Mouse (Mus musculus): ENCODE data around the gene Crip1.
A peak's percentile ranks its signal among the peaks of the same experiment; 100 is the strongest.

Crip1 gene

DNA sequence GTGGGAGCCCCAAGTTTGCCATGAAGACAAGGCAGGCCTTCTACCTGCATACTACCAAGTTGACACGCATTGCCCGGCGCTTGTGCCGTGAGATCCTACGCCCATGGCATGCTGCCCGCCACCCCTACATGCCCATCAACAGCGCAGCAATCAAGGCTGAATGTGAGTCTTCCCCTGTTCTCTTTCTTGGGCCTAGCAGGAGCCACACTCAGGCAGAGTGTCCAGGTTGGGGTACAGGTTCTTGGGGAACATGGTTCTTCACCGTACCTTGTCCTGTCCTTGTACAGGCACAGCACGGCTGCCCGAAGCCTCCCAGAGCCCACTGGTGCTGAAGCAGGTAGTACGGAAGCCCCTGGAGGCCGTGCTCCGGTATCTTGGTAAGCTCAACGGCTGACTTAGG, 14.5 kb upstream of the Crip1 start:
- no peak for DNase-seq (ENCODE audit: low spot score)

DNA sequence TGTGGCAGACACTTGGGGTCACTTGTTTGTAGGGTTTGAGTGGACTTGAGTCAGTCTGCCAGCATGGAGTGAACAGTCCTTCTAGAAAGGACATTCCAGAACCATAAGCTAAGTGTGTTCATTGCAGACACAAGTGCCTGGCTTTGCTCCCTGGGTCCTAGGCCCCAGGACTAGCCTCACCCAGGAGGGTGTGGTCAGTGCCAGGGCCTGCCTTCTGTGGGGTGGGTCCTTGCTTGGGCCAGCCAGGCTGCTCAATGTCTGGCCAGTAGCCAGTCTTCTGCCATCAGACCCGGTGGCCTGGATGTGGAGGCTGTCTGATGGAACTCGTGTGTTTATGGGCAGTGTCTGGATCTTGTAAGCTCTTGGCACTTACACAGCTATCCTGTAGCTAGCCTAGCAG, 13.5 kb upstream of the Crip1 start:
- DNase-seq (ENCODE audit: low spot score), result no peak

DNA sequence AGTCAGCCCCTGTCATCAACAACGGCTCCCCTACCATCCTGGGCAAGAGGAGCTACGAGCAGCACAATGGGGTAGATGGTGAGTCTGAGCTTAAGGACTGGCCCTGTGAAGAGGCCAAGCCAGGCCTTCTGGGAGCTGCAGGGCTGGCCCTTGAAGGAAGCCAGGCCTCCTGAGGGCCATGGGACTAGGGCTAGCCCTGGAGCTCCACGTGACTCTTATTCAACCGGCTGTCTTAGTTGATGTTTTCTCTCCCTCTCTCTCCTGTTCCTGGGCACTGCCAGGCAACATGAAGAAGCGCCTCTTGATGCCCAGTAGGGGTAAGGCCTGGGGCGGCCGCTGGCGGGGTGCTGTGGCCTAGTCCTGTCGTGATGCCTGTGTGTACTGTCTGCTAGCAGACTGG, 12.9 kb upstream of the Crip1 start:
- DNase-seq (ENCODE audit: low spot score), result no peak

DNA sequence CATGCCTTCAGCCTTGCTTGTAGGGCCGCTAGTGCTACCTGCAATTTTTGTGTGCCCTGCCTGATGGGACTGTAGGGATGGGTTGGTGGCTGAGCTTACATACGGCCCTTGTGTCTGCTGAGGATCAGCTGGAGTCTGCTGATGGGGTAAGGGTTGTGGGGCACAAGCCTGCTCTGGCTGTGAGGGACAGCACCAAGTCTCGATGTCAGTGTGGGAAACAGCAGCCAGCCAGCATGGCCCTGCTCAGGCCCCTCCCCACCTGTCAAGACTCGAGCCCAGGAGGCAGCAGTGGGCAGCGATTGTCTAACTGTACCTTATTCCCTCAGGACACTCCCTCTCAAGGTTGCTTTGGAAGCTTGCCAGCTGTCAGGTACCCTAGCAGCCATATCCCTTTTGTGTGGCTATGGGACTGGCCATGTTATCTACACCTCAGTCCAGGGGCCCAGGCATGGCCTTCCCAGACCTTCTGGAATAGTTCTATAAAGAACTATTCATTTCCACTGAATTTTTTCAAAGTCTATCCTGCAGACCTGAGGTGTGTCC, 12.2 kb upstream of the Crip1 start:
- DNase-seq (ENCODE audit: low spot score), result no peak

DNA sequence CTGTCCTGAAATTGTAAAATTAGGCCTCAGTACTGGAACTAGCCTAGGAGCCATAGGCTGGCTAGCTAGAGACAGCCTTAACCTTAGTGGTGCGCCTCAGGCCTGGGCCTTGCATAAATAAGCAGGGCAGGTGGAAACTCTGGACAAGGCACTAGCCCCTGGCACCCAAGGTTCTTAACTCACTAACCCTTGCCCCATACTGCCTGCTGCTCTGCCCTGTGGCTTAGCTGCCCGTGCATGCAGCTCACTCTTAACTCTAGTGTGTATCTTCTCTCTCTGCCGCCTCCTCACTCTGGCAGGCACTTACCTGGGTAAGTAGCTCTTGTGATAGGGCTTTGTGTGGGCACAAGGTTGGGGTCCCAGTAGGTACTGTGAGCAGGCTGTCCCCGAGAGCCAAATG, 11.6 kb upstream of the Crip1 start:
- DNase-seq (ENCODE audit: low spot score), result no peak

DNA sequence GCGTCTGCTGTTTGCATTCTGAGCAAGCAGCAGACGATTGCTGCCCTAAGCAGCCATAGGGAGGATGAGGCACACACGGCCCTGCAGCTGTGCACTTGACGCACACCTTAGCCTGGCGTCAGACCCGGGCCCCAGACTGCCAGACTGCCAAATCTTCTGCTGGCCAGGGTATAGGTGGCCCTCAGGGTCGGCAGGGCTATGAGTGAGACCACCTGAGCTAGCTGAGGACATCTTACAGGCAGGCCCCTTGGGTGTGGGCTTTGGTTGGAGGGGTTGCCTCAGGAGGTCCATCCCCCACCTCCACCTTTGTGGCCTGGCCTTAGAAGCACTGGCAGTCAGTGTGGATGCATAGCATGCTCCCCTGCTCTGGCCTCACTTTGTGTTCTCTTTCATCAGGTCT, 10.7 kb upstream of the Crip1 start:
- no peak for DNase-seq (ENCODE audit: low spot score)

DNA sequence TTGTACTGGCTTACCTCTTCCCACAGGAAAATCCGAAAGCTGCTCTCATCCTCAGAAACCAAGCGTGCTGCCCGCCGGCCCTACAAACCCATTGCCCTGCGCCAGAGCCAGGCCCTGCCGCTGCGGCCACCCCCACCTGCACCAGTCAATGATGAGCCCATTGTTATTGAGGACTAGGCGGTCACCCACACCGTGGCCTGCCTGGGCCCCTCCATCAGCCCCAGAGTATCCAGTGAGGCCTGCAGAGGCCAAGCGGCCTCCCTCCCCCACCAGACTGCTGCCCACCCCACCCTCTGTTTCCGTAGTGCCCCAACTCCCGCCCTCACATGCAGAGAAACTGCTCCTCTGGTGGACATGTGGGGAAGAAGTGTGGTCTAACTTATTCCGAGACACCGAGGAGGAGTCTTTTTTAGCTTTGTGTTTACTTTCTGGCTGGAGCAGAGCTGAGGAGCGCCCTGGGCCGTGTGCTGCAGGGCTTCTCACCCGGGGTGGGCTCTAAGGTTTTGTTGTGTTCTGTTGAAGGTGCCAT, 9.6 kb upstream of the Crip1 start:
- DNase-seq (ENCODE audit: low spot score), result no peak

DNA sequence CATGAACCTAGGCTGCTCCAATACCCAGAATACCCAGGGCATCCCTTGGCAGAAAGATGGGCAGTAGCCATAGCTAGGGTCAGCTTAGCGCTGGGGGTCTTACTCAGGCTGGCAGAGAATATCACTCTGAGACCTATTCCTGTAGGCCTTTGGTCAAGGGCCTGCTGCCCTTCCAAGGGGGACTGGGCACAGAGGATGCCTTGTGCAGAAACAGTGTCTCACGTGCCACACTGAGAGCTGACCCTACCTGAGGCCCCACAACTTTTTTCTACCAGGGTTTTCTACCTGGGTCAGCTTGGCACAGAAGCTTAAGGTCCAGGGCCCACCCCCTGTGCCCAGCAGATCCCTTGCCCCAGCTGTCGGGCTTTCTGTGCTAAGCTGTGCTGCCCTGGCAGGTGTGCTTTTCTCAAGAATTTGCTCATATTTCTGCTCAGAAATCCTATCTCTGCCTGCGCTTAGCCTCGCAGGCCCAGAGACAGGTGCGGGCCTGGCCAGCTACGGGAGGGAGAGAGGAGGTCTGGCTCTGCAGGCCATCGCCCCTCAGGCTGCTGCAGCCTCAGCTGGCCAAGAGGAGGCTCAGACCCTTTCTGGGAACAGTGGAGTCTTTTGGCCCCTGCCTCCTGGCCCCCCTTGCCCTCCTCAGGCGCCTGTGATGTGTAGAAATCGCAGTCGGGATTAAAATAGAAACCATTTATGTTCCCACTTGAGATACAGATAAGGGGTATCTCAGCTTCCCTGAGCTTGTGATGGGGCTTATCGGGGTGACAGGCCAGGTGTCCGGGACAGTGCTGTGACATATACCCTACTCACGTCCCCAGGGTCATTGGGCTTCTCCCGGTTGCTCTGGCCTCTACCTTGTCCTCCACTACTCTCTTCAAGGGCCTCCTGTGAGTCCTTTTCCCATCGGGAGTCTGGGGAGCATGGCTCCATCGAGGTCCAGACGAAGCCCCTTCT, 8.6 kb upstream of the Crip1 start:
- DNase-seq (ENCODE audit: low spot score), result no peak

DNA sequence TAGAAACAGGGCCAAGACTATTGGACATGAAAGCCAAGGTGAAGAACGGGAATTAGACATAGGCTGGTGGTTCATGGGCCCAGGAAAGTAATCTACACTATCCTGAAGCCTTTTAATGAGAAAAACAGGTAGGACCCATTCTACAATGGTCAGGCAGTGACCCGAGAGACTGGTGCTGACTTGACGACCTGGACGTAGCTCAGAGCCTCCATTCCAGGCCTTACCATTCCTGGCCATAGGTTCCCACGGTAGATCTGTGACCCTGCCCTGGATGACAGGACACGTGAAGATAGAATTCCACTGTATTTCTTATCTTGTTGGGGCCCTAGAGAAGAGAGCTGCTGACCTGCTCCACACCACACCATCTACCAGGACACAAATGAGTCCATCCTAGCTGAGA, 7.8 kb upstream of the Crip1 start:
- DNase-seq (ENCODE audit: low spot score), result no peak

DNA sequence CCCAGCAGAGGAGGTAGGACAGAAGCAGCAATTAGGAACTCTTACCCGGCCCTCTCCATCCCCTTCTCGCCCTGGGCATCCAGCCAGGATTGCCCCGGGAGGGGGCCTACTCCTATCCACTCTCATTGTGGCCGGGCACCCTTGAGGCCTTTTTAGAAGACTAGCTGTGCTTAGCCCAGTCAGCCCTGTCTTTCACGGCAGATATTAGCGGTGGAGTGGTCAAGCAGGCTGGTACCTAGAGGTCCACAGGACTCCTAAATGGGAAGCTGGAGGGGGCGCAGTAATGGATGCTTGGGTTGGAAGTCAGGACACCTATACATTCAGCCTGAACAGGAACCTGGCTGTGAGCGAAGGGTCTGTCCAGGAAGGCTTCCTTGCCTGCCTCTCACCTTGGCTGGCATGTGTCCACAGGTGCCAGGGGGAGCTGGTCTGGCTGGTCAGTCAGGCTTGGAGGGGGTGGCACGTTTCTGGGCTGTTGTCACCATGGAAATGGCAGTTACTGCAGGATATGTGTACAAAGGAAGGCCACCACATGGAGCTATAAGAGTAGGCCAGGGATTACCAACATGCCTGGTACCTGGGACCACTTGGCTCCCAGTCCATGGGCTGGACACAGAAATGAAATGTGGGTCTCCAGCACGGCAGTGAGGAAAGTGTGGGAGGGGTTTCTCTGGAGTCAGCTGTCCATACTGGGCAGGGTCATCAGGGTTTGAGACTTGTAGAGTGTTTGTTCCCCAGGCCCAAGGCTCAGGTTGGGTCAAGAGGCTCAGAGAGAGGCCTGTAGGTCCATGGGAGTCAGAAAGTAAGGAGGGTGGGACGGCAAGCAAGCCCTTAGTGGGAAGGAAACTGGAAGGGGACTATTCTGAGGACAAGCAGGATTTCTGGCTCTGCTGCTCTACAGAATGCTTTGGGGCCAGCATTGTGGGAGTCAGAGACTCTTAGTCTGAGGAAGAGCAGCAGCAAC, 6.9 kb upstream of the Crip1 start:
- DNase-seq (ENCODE audit: low spot score), result no peak

DNA sequence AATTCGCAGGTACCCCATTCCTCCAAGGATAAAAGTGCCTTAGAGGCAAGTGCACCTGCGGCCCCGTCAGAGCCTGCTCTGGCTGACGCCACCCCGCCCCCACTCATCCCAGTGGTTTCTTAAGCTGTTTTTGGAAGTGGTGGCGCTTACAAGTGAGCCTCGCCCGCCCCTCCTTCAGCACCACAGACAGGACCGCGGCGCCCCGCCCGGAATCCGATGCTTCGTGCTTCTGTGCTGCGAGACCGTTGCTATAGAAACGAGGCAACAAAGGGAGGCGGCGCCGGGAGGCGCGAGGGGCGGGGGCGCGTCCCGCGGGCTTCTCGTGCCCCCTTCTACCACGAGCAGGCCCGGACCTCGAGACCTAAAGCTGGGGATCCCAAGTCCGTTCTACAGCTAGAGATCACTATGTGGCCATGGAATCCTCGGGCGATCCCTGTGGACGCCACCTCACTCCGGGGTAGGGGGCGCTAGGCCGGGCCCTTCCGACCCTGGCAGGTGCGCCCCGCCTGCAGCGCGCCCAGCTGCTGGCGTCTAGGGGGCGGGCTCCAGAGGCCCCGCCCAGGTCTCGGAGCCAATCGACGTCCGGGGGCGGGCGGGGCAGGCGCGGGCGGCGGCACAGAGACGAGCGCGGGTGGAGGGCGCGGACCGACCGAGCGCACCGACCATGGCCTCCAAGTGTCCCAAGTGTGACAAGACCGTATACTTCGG, 6.1 kb upstream of the Crip1 start, which contains the start of gene Crip2:
Gene Crip2, plus strand, starts transcription at position 329 of the 708 bp plus-strand sequence.
- DNase-seq (ENCODE audit: low spot score), result peak; percentile 76

DNA sequence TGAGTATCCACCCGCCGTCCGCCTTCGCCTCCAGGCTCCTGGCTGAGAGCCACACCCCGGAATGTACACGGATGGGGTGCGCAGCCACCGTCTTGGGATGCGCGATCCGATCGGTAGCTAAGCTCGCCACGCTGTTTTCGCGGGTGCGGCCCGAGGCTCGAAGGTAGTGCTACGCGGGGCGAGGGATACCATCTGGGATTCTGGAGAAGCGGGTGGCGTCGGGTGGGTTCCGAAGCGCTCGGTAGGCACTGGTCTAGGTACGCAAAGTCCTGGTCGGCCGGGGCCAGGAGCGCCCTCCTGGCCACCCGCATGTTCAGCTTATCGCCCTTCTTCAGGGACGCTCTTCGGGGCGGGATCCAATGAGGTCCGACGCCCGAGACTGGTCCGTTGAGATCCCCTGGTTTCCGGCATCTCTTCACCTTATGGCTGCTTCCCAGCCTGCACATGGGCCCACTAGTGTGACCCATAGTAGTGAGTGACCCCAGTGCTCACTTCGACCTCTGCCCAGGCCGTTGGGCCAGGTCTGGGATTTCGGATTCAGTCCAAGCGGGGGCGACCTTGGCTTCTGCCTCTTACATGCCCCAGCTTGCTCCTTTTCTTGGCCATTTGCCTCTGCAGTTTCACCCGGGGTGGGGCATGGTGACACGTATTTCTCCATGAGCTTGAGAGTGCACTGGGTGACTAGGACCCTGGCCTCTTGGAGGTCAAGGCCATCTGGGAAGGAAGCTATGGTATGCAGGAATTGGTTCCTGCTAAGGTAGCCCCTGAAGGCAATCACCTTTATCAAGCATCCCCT, 5.3 kb upstream of the Crip1 start:
- DNase-seq (ENCODE audit: low spot score), result peak; percentile 60

DNA sequence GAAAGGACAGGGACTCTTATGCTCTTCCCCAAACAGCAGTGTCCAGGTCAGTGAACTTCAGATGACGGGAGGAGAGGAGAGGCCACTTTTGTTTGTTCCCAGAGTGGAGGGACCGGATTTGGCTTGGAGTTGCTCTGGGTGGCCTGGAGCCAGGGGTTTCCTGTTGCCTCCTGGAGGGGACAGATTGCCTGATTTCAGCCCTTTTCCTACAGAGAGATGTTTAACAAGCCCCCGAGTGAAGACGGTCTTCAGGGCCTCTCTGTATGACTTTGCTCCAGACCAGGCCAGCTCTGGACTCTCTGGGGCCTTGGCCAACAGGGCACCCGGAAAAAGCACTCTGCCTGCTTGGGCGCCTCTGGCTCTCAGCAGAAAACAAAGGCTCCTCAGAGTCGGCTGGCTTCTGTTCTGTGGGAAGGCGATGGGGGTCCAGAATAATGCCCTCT, 4.6 kb upstream of the Crip1 start:
- no peak for DNase-seq (ENCODE audit: low spot score)

DNA sequence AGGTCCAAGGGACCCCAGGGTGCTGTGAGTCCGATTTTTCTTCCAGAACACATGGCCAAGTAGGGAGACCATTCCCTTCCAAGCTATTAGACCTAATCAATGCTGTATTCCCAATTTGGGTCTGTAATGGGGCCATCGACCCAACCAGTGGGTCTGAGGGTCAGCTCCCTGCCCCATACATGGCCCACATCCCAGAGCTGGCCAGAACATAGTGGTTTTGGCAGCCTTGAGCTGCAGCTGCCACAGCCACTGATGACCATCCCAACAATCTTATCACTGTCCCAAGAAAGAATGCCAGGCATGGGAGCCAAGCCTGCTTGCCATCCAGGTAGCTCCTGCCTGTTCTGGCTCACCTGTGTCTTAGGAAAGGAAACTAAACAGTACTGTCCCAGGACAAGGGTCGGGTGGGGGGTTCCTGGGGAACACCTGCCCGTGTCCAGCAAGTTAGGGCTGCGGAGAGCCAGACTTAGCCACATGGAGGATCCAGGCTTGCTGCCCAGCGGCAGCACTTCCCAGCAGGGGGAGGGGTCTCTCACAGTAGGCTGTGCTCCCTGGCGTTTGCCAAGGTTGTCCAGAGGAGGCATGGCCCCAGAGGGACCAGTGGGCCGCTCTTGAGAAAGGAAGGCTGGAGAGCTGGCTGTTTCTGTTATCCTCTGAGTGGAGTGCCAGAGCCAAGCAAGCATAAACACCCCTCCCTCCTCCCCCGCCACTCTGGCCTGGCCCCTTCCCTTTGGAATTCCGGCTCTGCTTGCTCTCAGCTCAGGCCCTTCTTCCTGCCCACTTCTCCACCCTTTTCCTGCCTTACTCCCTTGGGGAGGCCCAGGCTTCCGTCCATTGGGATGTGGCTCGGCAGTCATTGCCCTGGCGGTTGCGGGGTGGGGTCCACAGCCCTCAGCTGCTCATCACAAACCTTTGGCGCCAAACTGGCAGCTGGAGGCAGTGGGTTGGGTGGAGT, 3.8 kb upstream of the Crip1 start:
- DNase-seq (ENCODE audit: low spot score), result no peak

DNA sequence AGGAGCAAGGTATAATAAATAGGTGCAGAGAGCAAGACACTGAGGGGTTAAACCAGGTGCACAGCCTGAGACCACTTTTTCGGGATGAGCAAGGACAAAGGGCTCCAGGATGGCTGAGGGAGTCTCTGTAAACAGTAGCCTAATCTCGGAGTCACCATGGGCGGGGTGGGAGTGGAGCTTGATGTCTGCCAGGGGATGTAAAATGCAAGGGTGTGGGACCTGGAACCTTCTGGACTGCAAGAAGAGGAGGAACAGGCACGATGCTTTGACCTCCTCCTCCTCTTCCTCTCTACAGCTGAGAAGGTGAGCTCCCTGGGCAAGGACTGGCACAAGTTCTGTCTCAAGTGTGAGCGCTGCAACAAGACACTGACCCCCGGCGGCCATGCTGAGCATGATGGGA, 3.0 kb upstream of the Crip1 start:
- no peak for DNase-seq (ENCODE audit: low spot score)

DNA sequence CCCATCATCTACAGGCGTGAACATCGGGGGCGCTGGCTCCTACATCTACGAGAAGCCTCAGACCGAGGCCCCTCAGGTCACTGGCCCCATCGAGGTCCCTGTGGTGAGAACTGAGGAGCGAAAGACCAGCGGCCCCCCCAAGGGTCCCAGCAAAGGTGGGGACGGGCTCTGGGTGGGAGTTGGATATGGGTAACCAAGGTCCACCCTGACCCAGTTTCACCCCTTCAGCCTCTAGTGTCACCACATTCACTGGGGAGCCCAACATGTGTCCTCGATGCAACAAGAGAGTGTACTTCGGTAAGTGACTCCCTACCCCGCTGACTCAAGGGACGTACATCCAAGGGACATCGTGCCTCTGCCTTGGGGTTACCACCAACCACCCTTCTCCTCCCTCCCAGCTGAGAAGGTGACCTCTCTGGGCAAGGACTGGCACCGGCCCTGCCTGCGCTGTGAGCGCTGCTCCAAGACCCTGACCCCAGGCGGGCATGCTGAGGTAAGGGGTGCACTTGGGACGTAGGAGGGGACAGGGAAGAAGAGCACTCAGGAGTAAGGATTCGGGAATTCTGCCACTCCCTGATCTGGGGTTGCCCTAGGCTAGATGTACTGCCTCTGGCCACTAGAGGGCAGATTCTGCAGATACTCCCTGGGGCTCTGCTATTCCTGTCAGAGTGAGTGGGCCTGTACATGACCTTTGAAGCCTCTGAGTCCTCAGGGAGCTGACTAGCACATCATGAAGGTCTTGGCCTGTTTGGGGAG, 1.9 kb upstream of the Crip1 start:
- no peak for DNase-seq (ENCODE audit: low spot score)

DNA sequence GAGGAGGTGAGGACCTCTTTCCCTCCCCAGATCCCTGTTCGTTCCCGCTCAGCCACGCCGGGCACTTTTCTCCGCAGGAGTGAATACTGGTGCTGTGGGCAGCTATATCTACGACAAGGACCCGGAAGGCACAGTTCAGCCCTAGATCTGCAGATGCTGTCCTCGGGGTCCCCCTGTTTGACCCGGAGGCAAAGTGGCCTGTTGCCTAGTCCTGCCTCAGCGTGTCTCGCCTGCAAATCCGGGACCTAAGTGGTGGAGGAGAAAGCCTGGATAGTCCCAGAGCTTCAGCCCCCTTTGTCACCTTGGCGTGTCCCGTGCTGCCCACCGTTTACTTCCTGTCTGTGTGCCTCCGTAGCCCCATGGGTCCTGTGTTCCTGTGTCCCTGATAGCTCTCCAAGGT, 1.2 kb upstream of the Crip1 start:
- no peak for DNase-seq (ENCODE audit: low spot score)

DNA sequence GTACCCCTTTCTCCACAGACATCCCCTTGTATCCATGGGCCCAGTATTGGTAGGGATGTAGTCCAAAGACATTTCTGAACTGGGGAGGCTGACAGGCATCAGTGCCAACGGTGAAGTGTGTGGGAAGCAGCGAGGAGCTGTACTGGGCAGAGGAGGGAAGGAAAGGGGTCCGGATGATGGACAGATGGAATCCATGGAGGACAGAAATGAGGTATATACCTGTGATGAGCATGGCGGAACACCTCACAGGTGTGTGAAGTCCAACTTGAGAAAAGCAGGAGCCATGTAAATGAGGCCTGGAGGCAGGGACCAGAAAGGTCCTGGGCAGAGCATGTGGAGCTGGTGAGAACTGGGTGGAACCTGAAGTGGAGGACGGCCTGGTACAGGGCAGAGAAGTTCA, 525 bp upstream of the Crip1 start:
- no peak for DNase-seq (ENCODE audit: low spot score)

DNA sequence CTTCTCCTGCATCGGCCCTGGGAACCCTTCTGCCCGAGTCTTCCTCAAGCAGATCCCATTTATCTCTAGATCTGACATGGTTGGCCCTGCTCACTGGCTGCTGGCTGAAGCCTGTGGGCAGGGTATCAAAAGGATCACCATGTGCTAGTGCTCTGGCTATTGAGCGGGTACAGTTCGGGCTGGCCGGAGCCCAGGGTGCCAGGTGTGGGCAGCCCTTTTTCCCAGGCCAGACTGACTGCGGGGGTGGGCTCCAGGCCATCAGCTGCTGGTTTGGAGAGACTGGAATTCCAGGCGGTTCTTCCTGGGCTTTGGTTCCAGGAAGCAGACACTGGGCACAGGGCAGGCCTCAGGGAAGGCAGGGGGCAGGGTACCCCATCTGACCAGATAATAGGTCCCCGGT, 1.4 kb downstream of the Crip1 start:
- no peak for DNase-seq (ENCODE audit: low spot score)

Data from c-Kit-positive CD71-positive TER-119-positive erythroid progenitor cells, embryonic 14.5 days (primary cell).